Mouse (Mus musculus): Measurements from ENCODE around the gene Snap47. TPM values are rescaled to one million over a fixed set of nuclear protein-coding genes. Genes with fewer than 3 reads are reported as not detected.

The Snap47 gene
- polyA plus RNA-seq, 1 experiment from 2014 or later: 144 TPM

DNA sequence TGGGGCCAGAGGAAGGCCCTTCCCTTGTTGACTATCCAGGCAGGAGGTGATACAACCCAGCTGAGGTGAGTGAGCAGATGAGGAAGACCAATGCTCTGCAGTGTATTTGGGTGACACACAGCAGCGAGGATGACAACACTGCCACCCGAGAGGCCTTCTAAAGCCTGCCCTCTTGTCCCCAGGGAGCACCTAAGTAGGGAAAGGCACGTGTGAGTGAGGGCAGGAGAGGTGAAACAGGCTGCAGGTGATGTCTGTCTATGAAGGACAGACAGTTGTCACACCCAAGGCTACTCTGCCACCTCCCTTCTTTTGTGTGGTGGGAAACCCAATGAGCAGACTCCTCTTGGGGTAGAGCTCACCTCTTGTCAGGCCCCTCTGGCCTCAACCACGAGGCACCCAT is 61.4 kb downstream of the Snap47 start:
- Histone ChIP-seq H3K9me3 (ENCODE audit: control insufficient read depth, low read length) (no peaks in the 10 kb centered on the region), H3K4me2 (no peak overlapping the region)
- WGBS: 69% methylated on average over 4 of the region's 4 CpGs

GRCm38 (mm10) chr11:59388806-59389205 is 62.2 kb downstream of the Snap47 start:
- DNase-seq (ENCODE audit: low spot score, missing footprints): peak; percentile 53
- ATAC-seq (ENCODE audit: low FRiP score): no peak
- Histone ChIP-seq H3K36me3 (ENCODE audit: control insufficient read depth, insufficient read depth, low read length) (no peaks in the 10 kb centered on the region), H3K4me2 (no peak overlapping the region), H3K4me3 (ENCODE audit: low read depth, low read length) (no peak overlapping the region), H3K27ac (ENCODE audit: low read depth, low read length) (no peak overlapping the region), H3K4me1 (ENCODE audit: control insufficient read depth, insufficient read depth, low read length) (peaks cover 5% of the 10 kb centered on the region; the same call in 1 of the 2 replicates), H3K27me3 (ENCODE audit: control insufficient read depth, insufficient read depth, low read length) (no peaks in the 10 kb centered on the region), H3K9me3 (ENCODE audit: control insufficient read depth, low read length) (no peaks in the 10 kb centered on the region), H3K9ac (ENCODE audit: low read length) (no peak overlapping the region)
- 80% methylated on average over 4 of the region's 4 CpGs for WGBS

More for the DNA sequence above, 61.4 kb downstream of the Snap47 start:
- Histone ChIP-seq H3K36me3 (ENCODE audit: control insufficient read depth, insufficient read depth, low read length) (no peaks in the 10 kb centered on the region), H3K4me3 (ENCODE audit: low read depth, low read length) (no peak overlapping the region), H3K4me1 (ENCODE audit: control insufficient read depth, insufficient read depth, low read length) (peaks cover 3% of the 10 kb centered on the region; the same call in 1 of the 2 replicates), H3K27ac (ENCODE audit: low read depth, low read length) (no peak overlapping the region), H3K27me3 (ENCODE audit: control insufficient read depth, insufficient read depth, low read length) (no peaks in the 10 kb centered on the region), H3K9ac (ENCODE audit: low read length) (no peak overlapping the region)
- ATAC-seq (ENCODE audit: low FRiP score) (no peak), DNase-seq (ENCODE audit: low spot score, missing footprints) (peak; percentile 21)

- Histone ChIP-seq H3K9me3 (ENCODE audit: control insufficient read depth, low read length) (no peaks in the 10 kb centered on the region), H3K27ac (ENCODE audit: low read depth, low read length) (no peak overlapping the region), H3K27me3 (ENCODE audit: control insufficient read depth, insufficient read depth, low read length) (no peaks in the 10 kb centered on the region), H3K9ac (ENCODE audit: low read length) (no peak overlapping the region), H3K4me2 (no peak overlapping the region), H3K36me3 (ENCODE audit: control insufficient read depth, insufficient read depth, low read length) (no peaks in the 10 kb centered on the region), H3K4me1 (ENCODE audit: control insufficient read depth, insufficient read depth, low read length) (peaks cover 2% of the 10 kb centered on the region; the same call in 1 of the 2 replicates), H3K4me3 (ENCODE audit: low read depth, low read length) (no peak overlapping the region)
- ATAC-seq (ENCODE audit: low FRiP score): no peak
- DNase-seq (ENCODE audit: low spot score, missing footprints): no peak
- WGBS: 50% methylated on average over 4 of the region's 4 CpGs
Measured at GRCm38 (mm10) chr11:59387471-59387870, 63.5 kb downstream of the Snap47 start.

DNA sequence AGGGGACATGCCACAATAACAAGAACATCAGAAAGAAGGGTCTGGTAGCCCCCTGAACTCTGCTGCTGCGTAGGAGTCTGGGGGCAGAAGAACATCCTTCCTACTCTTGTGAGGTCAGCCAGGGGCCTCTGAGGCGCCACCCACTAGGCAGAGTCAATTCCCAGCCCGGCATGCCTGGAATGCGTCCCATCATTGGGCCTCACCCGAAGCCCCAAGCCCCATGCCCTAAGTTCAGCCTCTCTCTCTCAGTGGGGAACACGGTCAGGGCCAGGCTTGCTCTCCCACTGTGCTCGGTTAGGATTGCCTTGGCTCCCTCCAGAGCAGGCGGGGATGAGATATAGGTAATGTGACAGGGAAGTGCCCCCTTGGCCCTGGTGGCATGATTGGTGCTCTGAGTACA is 65.9 kb downstream of the Snap47 start:
- Histone ChIP-seq H3K4me2 (no peak overlapping the region), H3K27ac (ENCODE audit: low read depth, low read length) (no peak overlapping the region), H3K27me3 (ENCODE audit: control insufficient read depth, insufficient read depth, low read length) (no peaks in the 10 kb centered on the region), H3K4me3 (ENCODE audit: low read depth, low read length) (no peak overlapping the region), H3K4me1 (ENCODE audit: control insufficient read depth, insufficient read depth, low read length) (peaks cover 2% of the 10 kb centered on the region; the same call in 1 of the 2 replicates), H3K36me3 (ENCODE audit: control insufficient read depth, insufficient read depth, low read length) (no peaks in the 10 kb centered on the region), H3K9me3 (ENCODE audit: control insufficient read depth, low read length) (no peaks in the 10 kb centered on the region), H3K9ac (ENCODE audit: low read length) (no peak overlapping the region)
- DNase-seq (ENCODE audit: low spot score, missing footprints): peak; percentile 81
- 23% methylated on average over 8 of the region's 8 CpGs for WGBS
- no peak for ATAC-seq (ENCODE audit: low FRiP score)

GRCm38 (mm10) chr11:59384441-59384959 is 66.5 kb downstream of the Snap47 start:
- Histone ChIP-seq H3K27ac (ENCODE audit: low read depth, low read length) (no peak overlapping the region), H3K9me3 (ENCODE audit: control insufficient read depth, low read length) (no peaks in the 10 kb centered on the region), H3K9ac (ENCODE audit: low read length) (no peak overlapping the region), H3K4me3 (ENCODE audit: low read depth, low read length) (no peak overlapping the region), H3K4me2 (no peak overlapping the region), H3K36me3 (ENCODE audit: control insufficient read depth, insufficient read depth, low read length) (no peaks in the 10 kb centered on the region), H3K4me1 (ENCODE audit: control insufficient read depth, insufficient read depth, low read length) (peaks cover 2% of the 10 kb centered on the region; the same call in 1 of the 2 replicates), H3K27me3 (ENCODE audit: control insufficient read depth, insufficient read depth, low read length) (no peaks in the 10 kb centered on the region)
- ATAC-seq (ENCODE audit: low FRiP score): no peak
- DNase-seq (ENCODE audit: low spot score, missing footprints): peak; percentile 75
- WGBS: 53% methylated on average over 7 of the region's 7 CpGs

DNA sequence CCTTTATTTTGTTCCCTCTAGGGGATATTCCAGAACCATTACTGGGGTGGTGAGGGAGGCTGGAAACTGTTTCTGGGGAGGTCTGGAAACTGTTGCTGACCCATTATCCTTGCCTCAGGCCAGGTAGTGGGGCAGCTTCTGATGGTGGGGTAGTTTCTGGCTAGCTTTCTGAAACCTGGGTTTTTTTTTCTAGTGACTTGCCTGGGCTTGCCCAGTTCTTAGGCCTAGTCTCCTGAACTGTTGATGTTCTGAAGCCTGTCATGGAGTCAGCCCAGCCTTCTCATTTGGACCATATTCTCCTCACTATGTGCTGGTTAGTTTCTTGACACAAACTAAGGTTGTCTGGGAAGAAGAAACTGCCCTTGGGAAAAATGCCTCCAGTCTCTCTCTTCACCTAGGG is 71.4 kb downstream of the Snap47 start:
- Histone ChIP-seq H3K36me3 (ENCODE audit: control insufficient read depth, insufficient read depth, low read length) (no peaks in the 10 kb centered on the region), H3K9me3 (ENCODE audit: control insufficient read depth, low read length) (no peaks in the 10 kb centered on the region), H3K4me3 (ENCODE audit: low read depth, low read length) (no peak overlapping the region), H3K4me1 (ENCODE audit: control insufficient read depth, insufficient read depth, low read length) (peaks cover 1% of the 10 kb centered on the region; the same call in 1 of the 2 replicates), H3K4me2 (no peak overlapping the region), H3K27ac (ENCODE audit: low read depth, low read length) (no peak overlapping the region), H3K9ac (ENCODE audit: low read length) (no peak overlapping the region), H3K27me3 (ENCODE audit: control insufficient read depth, insufficient read depth, low read length) (no peaks in the 10 kb centered on the region)
- ATAC-seq (ENCODE audit: low FRiP score) (no peak), DNase-seq (ENCODE audit: low spot score, missing footprints) (no peak)

DNA sequence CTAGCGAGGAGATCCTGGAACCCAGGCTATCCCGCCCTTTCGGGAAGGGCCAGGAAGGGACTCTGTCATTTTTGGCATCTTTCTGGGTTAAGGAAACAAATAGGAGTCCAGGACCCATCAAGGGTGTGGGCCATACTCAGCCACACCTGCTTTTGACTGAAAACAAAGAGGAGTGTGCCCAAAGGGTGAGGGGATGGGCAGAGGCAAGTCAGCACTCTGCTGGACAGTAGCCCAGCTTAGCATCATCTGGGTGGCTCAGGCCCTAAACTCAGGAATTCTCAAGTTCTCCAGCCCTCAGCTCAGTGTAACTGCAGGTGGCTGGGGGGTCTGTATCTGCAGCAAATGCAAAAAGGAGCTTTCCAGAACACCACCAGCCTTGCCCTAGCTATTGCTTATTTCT is 73.0 kb downstream of the Snap47 start:
- Histone ChIP-seq H3K27me3 (ENCODE audit: control insufficient read depth, insufficient read depth, low read length) (no peaks in the 10 kb centered on the region), H3K36me3 (ENCODE audit: control insufficient read depth, insufficient read depth, low read length) (no peaks in the 10 kb centered on the region), H3K4me3 (ENCODE audit: low read depth, low read length) (no peak overlapping the region), H3K4me1 (ENCODE audit: control insufficient read depth, insufficient read depth, low read length) (no peaks in the 10 kb centered on the region), H3K27ac (ENCODE audit: low read depth, low read length) (no peak overlapping the region), H3K9ac (ENCODE audit: low read length) (no peak overlapping the region), H3K4me2 (no peak overlapping the region), H3K9me3 (ENCODE audit: control insufficient read depth, low read length) (no peaks in the 10 kb centered on the region)
- 87% methylated on average over 3 of the region's 3 CpGs for WGBS
- DNase-seq (ENCODE audit: low spot score, missing footprints): peak; percentile 44
- no peak for ATAC-seq (ENCODE audit: low FRiP score)

DNA sequence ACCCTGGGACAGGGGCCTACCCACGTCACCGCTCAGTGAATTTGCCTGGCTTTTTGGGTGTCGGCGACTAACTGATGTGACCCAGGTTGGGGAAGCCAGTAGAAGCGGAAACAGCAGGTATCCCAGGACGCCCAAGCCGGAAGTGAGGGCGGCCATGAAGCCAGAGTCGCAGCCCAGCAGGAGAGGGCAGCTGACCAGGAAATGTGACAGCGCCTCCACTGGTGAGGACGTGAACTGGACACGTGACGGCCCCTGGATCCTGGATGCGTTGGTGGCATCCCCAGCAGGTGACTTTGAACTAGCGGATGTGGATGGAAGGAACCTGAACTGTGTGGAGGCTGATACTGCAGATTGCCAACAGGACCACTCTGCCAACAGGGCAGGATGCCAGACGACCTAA is 75.5 kb downstream of the Snap47 start, which contains the start of gene Prss38:
Gene Prss38 (minus strand): TSS at position 183 of the 400 bp plus-strand sequence.
- 78% methylated on average over 16 of the region's 16 CpGs for WGBS
- Histone ChIP-seq H3K27me3 (ENCODE audit: control insufficient read depth, insufficient read depth, low read length) (no peaks in the 10 kb centered on the region), H3K36me3 (ENCODE audit: control insufficient read depth, insufficient read depth, low read length) (no peaks in the 10 kb centered on the region), H3K27ac (ENCODE audit: low read depth, low read length) (no peak within 1 kb of the TSS), H3K9ac (ENCODE audit: low read length) (no peak within 1 kb of the TSS), H3K9me3 (ENCODE audit: control insufficient read depth, low read length) (no peaks in the 10 kb centered on the region), H3K4me3 (ENCODE audit: low read depth, low read length) (no peak within 1 kb of the TSS), H3K4me1 (ENCODE audit: control insufficient read depth, insufficient read depth, low read length) (no peaks in the 10 kb centered on the region), H3K4me2 (no peak within 1 kb of the TSS)
- ATAC-seq (ENCODE audit: low FRiP score) (no peak), DNase-seq (ENCODE audit: low spot score, missing footprints) (peak; percentile 80)

DNA sequence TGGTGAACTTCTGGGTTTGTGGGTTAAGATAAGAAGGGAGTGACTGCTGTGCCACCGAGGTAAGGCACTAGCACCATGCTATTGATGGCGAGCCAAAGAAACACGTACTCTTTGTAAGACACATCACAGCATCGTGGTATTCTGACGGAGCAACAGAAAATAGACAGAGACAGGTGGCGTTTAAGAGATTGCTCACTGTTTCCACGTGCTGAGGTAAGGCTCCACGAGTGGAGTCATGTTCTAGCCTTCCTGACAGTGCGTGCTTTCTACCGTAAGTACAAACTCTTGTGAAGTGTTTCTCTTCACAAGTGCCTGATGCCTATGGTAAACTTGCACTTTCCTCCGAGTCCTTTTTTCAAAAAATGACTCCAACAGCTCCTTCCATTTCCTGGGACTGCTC is 81.1 kb downstream of the Snap47 start:
- H3K4me3 ChIP-seq (ENCODE audit: low read depth, low read length): no peak overlapping the region
- no peaks in the 10 kb centered on the region for H3K4me1 ChIP-seq (ENCODE audit: control insufficient read depth, insufficient read depth, low read length)
- H3K9me3 ChIP-seq (ENCODE audit: control insufficient read depth, low read length): no peaks in the 10 kb centered on the region
- H3K27me3 ChIP-seq (ENCODE audit: control insufficient read depth, insufficient read depth, low read length): no peaks in the 10 kb centered on the region
- H3K36me3 ChIP-seq (ENCODE audit: control insufficient read depth, insufficient read depth, low read length): no peaks in the 10 kb centered on the region
- WGBS: 87% methylated on average over 11 of the region's 11 CpGs
- no peak overlapping the region for H3K9ac ChIP-seq (ENCODE audit: low read length)
- DNase-seq (ENCODE audit: low spot score, missing footprints): no peak
- no peak overlapping the region for H3K4me2 ChIP-seq
- no peak overlapping the region for H3K27ac ChIP-seq (ENCODE audit: low read depth, low read length)
- ATAC-seq (ENCODE audit: low FRiP score): no peak
